Mouse (Mus musculus) embryonic fibroblast, embryonic 13.5 days (primary cell): ENCODE data around the gene Cyp2b13. TPM values are rescaled to one million over a fixed set of nuclear protein-coding genes. Genes with fewer than 3 reads are reported as not detected.
"Not testable (repeated sequence)": the region's sequence is repeated elsewhere in the genome, so short reads cannot be mapped to it uniquely, and the experiment has no call there.

Source experiments
- H3K27ac ChIP-seq: 2 replicates; pipeline ENCODE4 v1.5.1; 2012; ENCODE audit warnings: low read length, control low read depth, inconsistent platforms; ENCODE audit not compliant: insufficient read depth
- H3K4me1 ChIP-seq: 2 replicates; pipeline ENCODE4 v1.6.1; 2011; ENCODE audit warnings: low read length; ENCODE audit not compliant: control insufficient read depth, insufficient read depth
- H3K4me3 ChIP-seq: 2 replicates; pipeline ENCODE4 v1.5.1; 2011; ENCODE audit warnings: mild to moderate bottlenecking, control low read depth, low read length; ENCODE audit not compliant: insufficient read depth
- CTCF ChIP-seq: IDR thresholded peaks from 2 replicates; pipeline ENCODE4 v1.5.1; 2011; ENCODE audit warnings: mild to moderate bottlenecking, control low read depth, low read length, moderate library complexity, borderline replicate concordance; ENCODE audit not compliant: insufficient read depth
- POLR2A ChIP-seq: IDR thresholded peaks from 2 replicates; pipeline ENCODE4 v1.6.1; 2011; ENCODE audit warnings: low read depth, mild to moderate bottlenecking, control low read depth, low read length, moderate library complexity
- polyA plus RNA-seq: library from polyadenylated mRNA; stranded (reverse); fragments of >200 nt; gene quantifications from 2 replicates; pipeline ENCODE4 v1.2.4, GENCODE M21; 2011; ENCODE audit warnings: low read depth; ENCODE audit not compliant: missing spikeins, insufficient read length

The Cyp2b13 gene
- polyA plus RNA-seq = not detected in 2 replicates

DNA sequence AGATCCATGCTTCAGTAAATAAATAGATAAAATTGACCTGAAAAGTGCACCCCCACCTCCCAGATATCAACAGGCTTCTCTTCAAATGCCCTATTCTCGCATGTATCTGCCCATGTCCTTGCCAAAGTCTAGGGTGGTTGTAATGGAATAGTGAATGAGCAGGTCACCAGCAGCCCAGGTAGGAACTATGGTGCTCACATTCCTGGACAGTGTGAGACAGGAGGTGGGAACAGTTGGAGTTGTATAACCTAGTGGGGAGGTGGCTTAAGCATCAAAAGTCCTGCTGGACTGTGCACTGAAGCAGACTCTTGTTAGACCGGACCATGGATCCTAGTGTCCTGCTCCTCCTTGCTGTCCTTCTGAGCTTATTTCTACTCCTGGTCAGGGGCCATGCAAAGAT is at the start of gene Cyp2b13:
Gene Cyp2b13, plus strand, starts transcription at position 301 of the 400 bp plus-strand sequence.
- H3K27ac ChIP-seq, H3K4me3 ChIP-seq, H3K4me1 ChIP-seq: not testable (repeated sequence)

DNA sequence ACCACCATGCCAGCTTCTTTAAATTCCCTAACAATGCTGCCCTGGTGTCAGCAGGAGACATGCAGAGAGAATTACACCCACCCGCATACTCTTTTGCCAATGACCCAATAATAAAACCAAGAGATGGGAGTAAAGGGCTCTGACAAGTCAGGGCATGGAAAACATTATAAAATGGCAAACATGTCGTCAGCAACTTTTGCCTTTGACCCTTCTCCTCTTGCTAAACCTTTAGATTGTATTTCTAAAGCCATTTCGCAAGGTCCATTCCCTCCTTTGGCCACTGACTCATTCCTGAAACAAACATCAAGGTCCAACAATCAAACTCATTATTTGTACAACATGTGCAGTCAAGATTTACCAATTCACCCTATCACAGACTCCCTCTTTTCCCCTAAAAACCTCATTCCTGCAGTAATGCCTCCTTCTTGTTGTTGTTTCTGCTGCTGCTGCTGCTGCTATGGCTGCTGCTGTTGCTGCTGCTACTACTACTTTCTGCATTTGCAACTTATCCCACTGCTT is 41.4 kb upstream of the Cyp2b13 start:
- H3K4me1 ChIP-seq, H3K27ac ChIP-seq, H3K4me3 ChIP-seq: not testable (repeated sequence)

DNA sequence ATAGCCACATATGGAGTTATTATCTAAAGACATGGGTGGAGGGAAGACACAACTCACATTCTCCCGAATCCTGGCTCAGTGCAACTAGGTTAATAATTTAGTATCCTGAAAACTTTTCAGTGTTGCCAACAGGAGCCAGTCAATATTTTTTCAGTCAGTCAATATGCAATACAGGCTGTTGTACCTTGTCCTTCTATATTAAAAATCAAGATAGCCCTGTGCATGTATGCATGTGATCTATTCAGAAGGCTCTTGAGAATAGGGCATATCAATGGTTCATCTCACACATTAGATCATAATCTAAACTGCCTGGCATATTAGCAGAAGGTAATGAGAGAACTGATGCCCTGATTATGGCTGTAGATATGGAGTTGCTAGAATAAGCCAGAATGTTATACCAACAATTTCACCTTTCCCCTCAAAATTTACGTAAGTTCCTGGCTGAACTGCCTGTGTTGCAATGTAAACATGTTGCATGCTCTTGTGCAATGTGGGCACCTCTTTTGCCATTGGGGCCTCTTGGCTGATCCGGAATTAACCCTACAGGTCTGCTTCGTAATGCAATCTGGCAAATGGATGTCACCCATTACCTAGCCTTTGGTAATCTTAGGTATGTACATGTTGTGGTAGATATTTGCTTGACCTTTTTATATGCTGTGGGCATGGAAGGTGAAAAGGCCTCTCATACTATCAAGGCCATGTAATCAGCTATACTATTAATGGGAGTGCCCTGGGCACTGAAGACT is 6.2 kb upstream of the Cyp2b13 start:
- not testable (repeated sequence) for H3K27ac ChIP-seq, H3K4me3 ChIP-seq, H3K4me1 ChIP-seq

DNA sequence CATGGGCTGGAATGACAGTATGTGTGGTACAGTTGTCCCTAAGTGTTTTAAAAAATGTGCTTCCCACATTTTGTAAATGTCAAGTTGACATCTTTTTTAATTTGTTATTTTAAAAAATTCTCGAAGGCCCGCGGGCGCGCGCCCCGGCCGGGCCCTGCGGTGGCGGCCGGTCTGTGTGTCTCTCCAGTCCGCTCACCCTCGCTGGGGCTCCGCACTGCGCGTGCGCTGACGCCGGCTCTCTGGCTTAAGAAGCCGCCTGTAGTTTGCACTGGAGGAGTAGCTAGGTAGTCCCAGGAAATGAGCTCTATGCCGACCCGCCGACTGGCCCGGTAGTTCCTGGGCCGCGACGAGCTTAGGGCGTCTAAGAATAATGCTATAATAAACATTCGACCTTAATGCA is 10.4 kb downstream of the Cyp2b13 start:
- not testable (repeated sequence) for H3K27ac ChIP-seq, H3K4me3 ChIP-seq, H3K4me1 ChIP-seq

DNA sequence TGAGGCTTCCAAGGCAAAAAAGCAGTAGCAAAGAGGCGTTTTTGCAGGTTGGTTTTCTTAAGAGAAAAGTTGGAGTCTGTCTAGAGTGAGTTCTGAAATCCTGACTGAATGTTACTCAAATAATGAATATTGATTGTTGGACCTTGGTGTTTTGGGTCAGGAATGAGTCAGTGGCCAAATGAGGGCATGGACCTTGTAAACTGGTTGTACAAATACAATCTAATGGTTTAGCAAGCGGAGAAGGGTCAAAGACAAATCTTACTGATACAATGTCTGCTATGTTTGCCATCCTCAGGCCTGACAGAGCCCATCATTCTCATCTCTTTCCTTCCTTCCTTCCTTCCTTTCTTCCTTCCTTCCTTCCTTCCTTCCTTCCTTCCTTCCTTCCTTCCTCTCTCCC is 21.3 kb downstream of the Cyp2b13 start:
- Histone ChIP-seq H3K27ac (no peak overlapping the region), H3K4me1 (no peaks in the 10 kb centered on the region), H3K4me3 (no peak overlapping the region)
- TF ChIP-seq CTCF (no peak), POLR2A (no peak)

DNA sequence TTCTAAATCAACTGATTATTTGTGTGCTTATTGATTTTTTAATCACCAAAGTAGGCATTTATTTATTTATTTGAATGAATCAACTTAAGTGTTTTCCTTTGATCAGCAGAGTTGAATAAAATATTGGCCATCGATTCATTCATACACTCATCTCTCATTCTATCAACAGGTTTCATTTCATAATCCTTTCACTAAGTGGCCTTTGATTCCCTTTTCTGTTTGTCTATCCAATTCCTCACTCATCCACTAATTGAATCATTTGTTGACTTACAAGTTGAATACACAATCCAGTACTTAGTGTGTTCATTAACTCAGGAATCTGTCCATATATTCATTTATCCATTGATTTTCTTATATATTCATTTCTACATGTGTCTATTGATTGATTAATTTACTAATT is 26.1 kb downstream of the Cyp2b13 start:
- H3K4me1 ChIP-seq = no peaks in the 10 kb centered on the region
- no peak for TF ChIP-seq CTCF
- TF ChIP-seq POLR2A = no peak

DNA sequence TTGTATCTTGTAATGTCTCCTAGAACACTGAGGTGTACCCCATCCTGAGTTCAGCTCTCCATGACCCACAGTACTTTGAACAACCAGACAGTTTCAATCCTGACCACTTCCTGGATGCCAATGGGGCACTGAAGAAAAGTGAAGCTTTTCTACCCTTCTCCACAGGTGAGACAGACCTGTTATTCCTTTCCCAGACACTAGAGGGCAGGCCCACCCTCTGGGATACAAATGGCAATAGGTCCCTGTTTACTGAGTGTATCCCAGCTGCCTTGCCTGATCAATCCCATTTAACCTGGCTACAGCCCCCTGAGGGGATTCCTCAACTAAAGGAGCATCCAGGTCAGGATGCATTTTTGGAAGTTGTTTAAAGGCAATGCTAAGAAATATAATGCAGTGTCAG is 27.3 kb downstream of the Cyp2b13 start:
- H3K27ac ChIP-seq = not testable (repeated sequence)

More for the DNA sequence above, 26.1 kb downstream of the Cyp2b13 start:
- H3K4me3 ChIP-seq = no peak overlapping the region
- no peak overlapping the region for H3K27ac ChIP-seq

DNA sequence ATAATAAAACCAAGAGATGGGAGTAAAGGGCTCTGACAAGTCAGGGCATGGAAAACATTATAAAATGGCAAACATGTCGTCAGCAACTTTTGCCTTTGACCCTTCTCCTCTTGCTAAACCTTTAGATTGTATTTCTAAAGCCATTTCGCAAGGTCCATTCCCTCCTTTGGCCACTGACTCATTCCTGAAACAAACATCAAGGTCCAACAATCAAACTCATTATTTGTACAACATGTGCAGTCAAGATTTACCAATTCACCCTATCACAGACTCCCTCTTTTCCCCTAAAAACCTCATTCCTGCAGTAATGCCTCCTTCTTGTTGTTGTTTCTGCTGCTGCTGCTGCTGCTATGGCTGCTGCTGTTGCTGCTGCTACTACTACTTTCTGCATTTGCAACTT is 78.3 kb downstream of the Cyp2b13 start:
- H3K4me1 ChIP-seq, H3K4me3 ChIP-seq, H3K27ac ChIP-seq: not testable (repeated sequence)

More for the DNA sequence above, 27.3 kb downstream of the Cyp2b13 start:
- not testable (repeated sequence) for H3K4me1 ChIP-seq, H3K4me3 ChIP-seq

DNA sequence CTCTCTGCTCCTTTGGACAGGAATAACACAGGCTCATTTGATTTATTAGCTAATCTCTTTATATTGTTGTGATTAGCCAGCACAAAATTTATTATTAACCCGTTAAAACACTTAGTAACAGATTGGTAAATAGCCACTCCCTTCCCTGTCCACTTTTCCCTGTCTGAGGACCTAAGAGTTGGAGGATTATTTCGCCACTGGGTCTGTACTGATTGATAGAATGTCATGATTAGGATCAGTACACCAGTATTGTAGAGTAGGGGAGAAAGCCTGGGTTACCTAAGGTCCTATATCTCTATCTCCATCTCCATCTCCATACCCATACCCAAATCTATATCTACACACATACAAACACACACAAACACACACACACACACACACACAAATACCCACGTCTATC is 82.4 kb downstream of the Cyp2b13 start:
- not testable (repeated sequence) for H3K27ac ChIP-seq, H3K4me1 ChIP-seq, H3K4me3 ChIP-seq

Other genes starting within 250 kb of the Cyp2b13 start
- gene Cyp2s1, start 244.6 kb upstream of the Cyp2b13 start, polyA plus RNA-seq = 0.23 TPM in 1 of 2 replicates, not detected in the other
- gene Cyp2b10, start 163.9 kb upstream of the Cyp2b13 start, polyA plus RNA-seq = not detected in 2 replicates
- not detected in 2 replicates for gene Cyp2b9, start 111.9 kb downstream of the Cyp2b13 start, polyA plus RNA-seq
- not detected in 2 replicates for gene Vmn1r184, start 198.8 kb downstream of the Cyp2b13 start, polyA plus RNA-seq
- gene Cyp2a4, start 245.7 kb downstream of the Cyp2b13 start, polyA plus RNA-seq = not detected in 2 replicates